Mouse (Mus musculus): ENCODE data around the gene Gadd45b. TPM values are rescaled to one million over a fixed set of nuclear protein-coding genes. Genes with fewer than 3 reads are reported as not detected.

The Gadd45b gene
- polyA plus RNA-seq, 1 experiment from 2014 or later: 9.8 TPM

Other genes starting within 250 kb of the Gadd45b start
- gene Mob3a, start 228.1 kb upstream of the Gadd45b start, polyA plus RNA-seq (2016; fragmentation: Nextera tagmentation; extraction: Ambion mirVana): 52.4 and 54.1 TPM in 2 replicates
- 20.6 and 21.6 TPM in 2 replicates for gene Izumo4, start 227.9 kb upstream of the Gadd45b start, polyA plus RNA-seq (2016; fragmentation: Nextera tagmentation; extraction: Ambion mirVana)
- 87.5 and 89.3 TPM in 2 replicates for gene Ap3d1, start 187.8 kb upstream of the Gadd45b start, polyA plus RNA-seq (2016; fragmentation: Nextera tagmentation; extraction: Ambion mirVana)
- gene Dot1l, start 174.9 kb upstream of the Gadd45b start, polyA plus RNA-seq (2016; fragmentation: Nextera tagmentation; extraction: Ambion mirVana): 27.6 and 28.2 TPM in 2 replicates
- 77.1 and 89.4 TPM in 2 replicates for gene Sf3a2, start 131.9 kb upstream of the Gadd45b start, polyA plus RNA-seq (2016; fragmentation: Nextera tagmentation; extraction: Ambion mirVana)
- gene Plekhj1, start 131.4 kb upstream of the Gadd45b start, polyA plus RNA-seq (2016; fragmentation: Nextera tagmentation; extraction: Ambion mirVana): 152 and 156 TPM in 2 replicates
- 0.15 TPM in 1 of 2 replicates, not detected in the other for gene Amh, start 124.8 kb upstream of the Gadd45b start, polyA plus RNA-seq (2016; fragmentation: Nextera tagmentation; extraction: Ambion mirVana)
- gene Jsrp1, start 116.6 kb upstream of the Gadd45b start, polyA plus RNA-seq (2016; fragmentation: Nextera tagmentation; extraction: Ambion mirVana): 0.27 and 0.36 TPM in 2 replicates
- gene Oaz1, start 103.4 kb upstream of the Gadd45b start, polyA plus RNA-seq (2016; fragmentation: Nextera tagmentation; extraction: Ambion mirVana): 1,463 and 1,490 TPM in 2 replicates
- 1.5 and 1.7 TPM in 2 replicates for gene Lingo3, start 86.0 kb upstream of the Gadd45b start, polyA plus RNA-seq (2016; fragmentation: Nextera tagmentation; extraction: Ambion mirVana)
- 274 and 289 TPM in 2 replicates for gene Lsm7, start 74.9 kb upstream of the Gadd45b start, polyA plus RNA-seq (2016; fragmentation: Nextera tagmentation; extraction: Ambion mirVana)
- gene Sppl2b, start 74.8 kb upstream of the Gadd45b start, polyA plus RNA-seq (2016; fragmentation: Nextera tagmentation; extraction: Ambion mirVana): 43.3 and 44.0 TPM in 2 replicates
- gene Tmprss9, start 58.2 kb upstream of the Gadd45b start, polyA plus RNA-seq (2016; fragmentation: Nextera tagmentation; extraction: Ambion mirVana): 0.06 and 0.08 TPM in 2 replicates
- gene Timm13, start 29.1 kb upstream of the Gadd45b start, polyA plus RNA-seq (2016; fragmentation: Nextera tagmentation; extraction: Ambion mirVana): 311 and 314 TPM in 2 replicates
- gene Lmnb2, start 11.8 kb upstream of the Gadd45b start, polyA plus RNA-seq (2016; fragmentation: Nextera tagmentation; extraction: Ambion mirVana): 67.7 and 73.8 TPM in 2 replicates
- gene Gng7, start 84.9 kb downstream of the Gadd45b start, polyA plus RNA-seq (2016; fragmentation: Nextera tagmentation; extraction: Ambion mirVana): 9.8 and 11.0 TPM in 2 replicates
- gene Diras1, start 95.6 kb downstream of the Gadd45b start, polyA plus RNA-seq (2016; fragmentation: Nextera tagmentation; extraction: Ambion mirVana): 8.7 and 11.6 TPM in 2 replicates
- 29.2 and 32.8 TPM in 2 replicates for gene Slc39a3, start 107.4 kb downstream of the Gadd45b start, polyA plus RNA-seq (2016; fragmentation: Nextera tagmentation; extraction: Ambion mirVana)
- 262 and 280 TPM in 2 replicates for gene Sgta, start 130.1 kb downstream of the Gadd45b start, polyA plus RNA-seq (2016; fragmentation: Nextera tagmentation; extraction: Ambion mirVana)
- 65.0 and 69.2 TPM in 2 replicates for gene Thop1, start 140.0 kb downstream of the Gadd45b start, polyA plus RNA-seq (2016; fragmentation: Nextera tagmentation; extraction: Ambion mirVana)
- 0.46 and 0.69 TPM in 2 replicates for gene Creb3l3, start 168.8 kb downstream of the Gadd45b start, polyA plus RNA-seq (2016; fragmentation: Nextera tagmentation; extraction: Ambion mirVana)
- 208 and 210 TPM in 2 replicates for gene Map2k2, start 175.8 kb downstream of the Gadd45b start, polyA plus RNA-seq (2016; fragmentation: Nextera tagmentation; extraction: Ambion mirVana)
- 12.4 and 13.5 TPM in 2 replicates for gene Zbtb7a, start 205.1 kb downstream of the Gadd45b start, polyA plus RNA-seq (2016; fragmentation: Nextera tagmentation; extraction: Ambion mirVana)
- gene Pias4, start 237.8 kb downstream of the Gadd45b start, polyA plus RNA-seq (2016; fragmentation: Nextera tagmentation; extraction: Ambion mirVana): 51.6 and 52.9 TPM in 2 replicates
- gene Eef2, start 246.6 kb downstream of the Gadd45b start, polyA plus RNA-seq (2016; fragmentation: Nextera tagmentation; extraction: Ambion mirVana): 518 and 540 TPM in 2 replicates

Measured in forebrain, embryonic 12.5 days (tissue).